Mouse (Mus musculus) G1E-ER4 (cell line): ENCODE data around the gene Mark3. TPM values are rescaled to one million over a fixed set of nuclear protein-coding genes. Genes with fewer than 3 reads are reported as not detected.

Source experiments
- GATA1 ChIP-seq: IDR thresholded peaks from one replicate; pipeline ENCODE4 v1.8.0; 2012; ENCODE audit warnings: low read length, inconsistent platforms
- polyA plus RNA-seq: library from polyadenylated mRNA; stranded (reverse); fragments of >175 nt; gene quantifications from 2 replicates; pipeline ENCODE4 v1.2.3, GENCODE M21; 2012

Gene Mark3
- polyA plus RNA-seq, 1 experiment: 22.2 TPM

DNA sequence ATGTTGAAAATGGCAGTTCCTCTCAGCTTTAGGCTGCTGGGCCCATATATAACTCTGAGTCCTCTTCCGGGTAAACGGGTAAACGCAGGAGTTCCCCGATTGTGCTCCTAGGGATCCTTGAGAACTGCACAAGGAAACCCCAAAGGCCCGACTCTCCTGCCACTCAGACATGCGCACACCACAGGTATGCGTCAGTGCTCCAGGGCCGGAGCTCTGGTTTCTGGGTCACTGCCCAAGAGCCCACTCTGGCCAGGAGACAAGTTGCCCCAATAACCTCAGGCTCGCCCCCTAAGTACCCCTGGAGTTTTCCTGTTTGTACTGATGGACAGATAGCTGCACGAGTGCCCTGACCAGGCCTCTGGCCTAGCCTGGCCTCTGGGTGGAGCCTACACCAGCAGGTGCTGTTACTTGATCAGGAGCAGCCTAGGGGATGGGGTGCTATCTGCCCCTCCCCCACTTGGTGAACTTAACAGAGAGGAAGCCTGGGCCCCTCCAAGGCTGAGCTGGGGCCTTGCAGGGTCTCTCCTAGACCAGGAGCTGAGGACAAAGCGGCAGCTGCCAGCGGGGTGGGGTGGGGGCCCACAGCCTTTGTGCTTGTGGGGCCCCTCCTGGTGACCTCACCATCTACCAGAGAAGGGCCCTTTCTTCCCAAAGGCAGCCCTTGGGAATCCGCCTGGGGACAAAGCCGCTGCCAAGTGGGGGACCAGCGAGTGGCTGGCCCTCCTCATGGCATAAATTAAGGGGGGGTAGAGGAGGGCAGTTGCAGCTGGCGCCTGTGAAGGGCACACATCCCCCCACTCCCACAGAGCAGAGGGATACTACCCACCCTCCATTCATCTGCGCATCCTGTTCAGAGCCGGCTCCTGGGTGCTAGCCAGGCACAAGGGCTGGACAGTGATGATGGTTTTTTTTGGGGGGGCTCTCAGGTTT, 119.3 kb downstream of the Mark3 start:
- no peak for TF ChIP-seq GATA1

- no peak for TF ChIP-seq GATA1
Observed at GRCm38 (mm10) chr12:111694271-111694781, 120.0 kb downstream of the Mark3 start.

- TF ChIP-seq GATA1: no peak
Observed at GRCm38 (mm10) chr12:111694880-111695804, 120.8 kb downstream of the Mark3 start.

DNA sequence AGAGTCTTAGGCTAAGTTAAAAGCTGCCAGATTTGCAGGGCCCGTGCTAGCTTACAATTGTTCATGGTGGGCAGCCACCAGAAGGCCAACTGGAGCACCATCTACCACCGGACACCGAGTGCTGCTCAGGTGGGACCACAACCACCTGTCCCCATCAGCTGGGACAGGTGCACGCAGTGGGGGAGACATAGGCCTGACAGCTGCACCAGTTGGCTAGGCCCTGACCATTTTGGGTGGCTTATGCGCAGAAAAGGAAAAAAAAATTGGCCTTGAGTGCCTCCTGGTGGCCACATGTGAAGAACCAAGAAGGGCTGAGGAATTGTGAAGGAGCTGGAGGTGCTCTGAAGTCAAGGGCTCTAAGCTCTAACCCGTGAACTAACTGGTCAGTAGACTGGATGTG, 121.9 kb downstream of the Mark3 start:
- TF ChIP-seq GATA1: no peak

DNA sequence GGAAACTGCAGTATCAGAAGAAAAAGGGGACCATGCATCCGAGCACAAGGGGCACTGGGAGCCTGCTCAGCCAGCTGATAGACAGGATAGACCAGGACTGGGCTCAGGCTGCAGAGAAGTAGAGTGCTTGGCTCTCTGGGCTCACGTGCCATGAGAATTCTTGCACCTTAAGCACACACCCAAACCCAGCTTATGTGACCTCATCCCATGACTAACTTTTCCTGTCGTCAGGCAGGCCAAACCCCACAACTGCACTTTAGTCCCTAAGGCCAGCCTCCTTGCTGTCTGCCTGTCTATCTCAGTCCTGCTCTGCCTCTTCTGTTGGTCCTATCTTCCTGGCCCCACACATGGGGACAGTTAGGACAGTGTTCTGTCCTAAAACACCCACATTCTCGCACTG, 123.4 kb downstream of the Mark3 start:
- TF ChIP-seq GATA1: no peak

GRCm38 (mm10) chr12:111698346-111698913, 124.1 kb downstream of the Mark3 start:
- no peak for TF ChIP-seq GATA1

DNA sequence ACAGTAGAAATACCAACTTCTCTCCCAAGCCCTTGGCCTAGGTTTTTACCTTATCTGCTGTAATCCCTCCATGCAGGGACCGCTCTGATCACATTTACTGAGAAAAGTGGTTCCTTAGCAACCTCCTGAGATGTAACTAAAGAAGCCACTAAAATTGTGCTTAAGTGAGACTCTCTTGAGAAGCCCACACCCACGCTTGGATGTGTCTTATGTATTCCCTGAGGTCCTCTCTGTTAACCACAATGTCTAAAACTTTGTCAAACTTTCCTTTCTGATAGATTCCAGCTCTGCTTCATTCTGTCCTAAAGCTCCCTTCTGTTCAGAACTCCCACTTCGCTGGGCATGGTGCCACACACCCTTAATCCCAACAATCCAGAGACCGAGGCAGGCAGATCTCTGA, 125.2 kb downstream of the Mark3 start:
- TF ChIP-seq GATA1: no peak

DNA sequence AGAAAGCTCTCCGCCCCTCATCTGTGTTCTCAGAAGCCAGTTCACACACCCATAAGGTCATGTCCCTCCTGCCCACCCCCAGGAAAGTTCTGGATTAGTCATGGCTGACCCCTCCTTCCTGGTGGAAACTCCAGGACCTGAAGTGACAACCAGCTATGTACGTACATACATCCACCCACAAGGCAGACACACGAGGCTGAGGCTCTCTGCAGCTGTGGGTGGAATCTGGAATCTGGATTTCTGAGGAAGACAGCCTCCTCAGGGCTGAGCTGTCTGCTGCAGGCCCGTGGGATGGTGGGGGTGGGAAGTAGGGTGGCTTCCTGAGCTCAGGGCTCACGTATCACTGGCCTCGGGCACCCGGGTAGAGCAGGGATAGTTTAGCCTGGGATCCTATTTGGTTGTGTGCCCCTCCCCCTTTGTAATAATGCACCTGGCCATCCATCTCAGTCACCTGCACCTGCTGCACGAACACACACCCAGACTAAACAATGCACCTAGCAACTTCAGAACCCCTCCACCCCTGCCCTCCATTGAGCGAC, 126.7 kb downstream of the Mark3 start:
- no peak for TF ChIP-seq GATA1

DNA sequence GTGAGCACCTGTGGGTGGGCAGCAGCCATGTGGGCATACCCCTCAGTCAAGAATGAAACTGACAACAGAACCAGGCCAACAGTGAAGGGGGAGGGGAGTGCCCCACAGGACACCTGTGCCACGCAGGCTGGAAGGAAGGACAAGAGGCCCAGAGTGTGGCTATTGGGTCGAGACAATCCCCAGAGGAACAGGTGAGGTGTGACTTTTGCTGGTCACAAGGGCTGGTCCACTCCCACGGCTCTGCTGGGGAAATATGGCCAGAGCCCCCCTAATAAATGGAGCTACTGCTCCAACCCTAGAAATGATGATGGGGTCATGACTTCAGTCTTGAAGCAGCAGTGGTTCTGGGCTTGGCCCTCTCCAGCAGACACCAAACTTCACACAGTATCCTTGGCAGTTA, 129.0 kb downstream of the Mark3 start:
- TF ChIP-seq GATA1: no peak

GRCm38 (mm10) chr12:111704609-111705008, 130.3 kb downstream of the Mark3 start:
- no peak for TF ChIP-seq GATA1

DNA sequence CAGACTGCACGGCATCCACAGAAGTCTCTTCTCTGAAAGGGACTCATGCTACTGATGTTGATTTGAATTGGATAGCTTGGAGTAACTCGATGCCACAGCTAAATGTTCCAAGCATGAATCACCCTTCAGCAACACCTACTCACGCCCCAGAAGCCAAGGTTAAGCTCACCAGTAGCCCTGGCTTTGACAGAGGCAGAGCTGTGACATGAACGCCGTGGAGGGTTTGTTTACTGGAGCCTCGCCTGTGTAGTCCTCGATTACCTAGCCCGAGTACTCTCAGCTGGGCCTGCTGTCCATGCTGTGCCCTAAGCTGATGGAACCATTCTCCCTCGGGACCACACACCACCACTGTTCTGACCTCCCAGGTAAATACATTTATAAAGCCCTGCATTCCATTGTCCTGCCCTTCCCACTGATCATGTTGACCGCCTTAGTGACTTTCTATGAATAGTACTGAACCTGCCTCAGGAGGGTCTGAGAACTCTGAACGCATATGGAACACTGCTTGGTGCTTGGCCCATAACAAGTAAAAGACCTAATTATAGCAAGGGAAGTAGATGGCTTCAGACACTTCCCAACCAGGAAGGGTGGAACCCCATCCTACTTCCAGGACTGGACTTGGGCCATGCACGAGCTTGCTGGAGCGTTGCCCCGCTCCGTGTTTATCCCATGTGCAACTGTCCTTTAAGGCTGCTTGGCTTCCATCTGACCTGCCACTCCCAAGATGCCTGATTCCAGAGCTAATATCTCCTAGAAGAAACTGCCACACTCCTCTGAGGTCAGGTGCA, 131.1 kb downstream of the Mark3 start:
- TF ChIP-seq GATA1: no peak

Other genes starting within 250 kb of the Mark3 start
- gene Cdc42bpb, start 196.8 kb upstream of the Mark3 start, polyA plus RNA-seq: not detected in 2 replicates
- not detected in 2 replicates for gene Lbhd2, start 167.7 kb upstream of the Mark3 start, polyA plus RNA-seq
- gene Exoc3l4, start 157.5 kb upstream of the Mark3 start, polyA plus RNA-seq: 0.06 and 0.21 TPM in 2 replicates
- gene Tnfaip2, start 132.1 kb upstream of the Mark3 start, polyA plus RNA-seq: 79.9 and 123 TPM in 2 replicates
- gene Gm266, start 88.7 kb upstream of the Mark3 start, polyA plus RNA-seq: not detected in 2 replicates
- 115 and 186 TPM in 2 replicates for gene Eif5, start 36.5 kb upstream of the Mark3 start, polyA plus RNA-seq
- not detected in 2 replicates for gene Ckb, start 97.8 kb downstream of the Mark3 start, polyA plus RNA-seq
- 37.8 and 43.0 TPM in 2 replicates for gene Trmt61a, start 103.6 kb downstream of the Mark3 start, polyA plus RNA-seq
- 15.3 and 19.4 TPM in 2 replicates for gene Bag5, start 138.7 kb downstream of the Mark3 start, polyA plus RNA-seq
- 245 and 363 TPM in 2 replicates for gene Apopt1, start 138.7 kb downstream of the Mark3 start, polyA plus RNA-seq
- 47.5 and 47.6 TPM in 2 replicates for gene Klc1, start 184.3 kb downstream of the Mark3 start, polyA plus RNA-seq
- 8.4 and 14.8 TPM in 2 replicates for gene Xrcc3, start 239.3 kb downstream of the Mark3 start, polyA plus RNA-seq
- 11.6 and 11.8 TPM in 2 replicates for gene Zfyve21, start 239.6 kb downstream of the Mark3 start, polyA plus RNA-seq